Mouse (Mus musculus) brain, embryonic 14.5 days (tissue): ENCODE data around the gene Elmod1.

Source experiments
- CTCF ChIP-seq: fragments of 200-500 bp; IDR thresholded peaks from 2 replicates; pipeline ENCODE4 v1.5.1; 2012; ENCODE audit warnings: inconsistent platforms, mild to moderate bottlenecking, moderate library complexity, borderline replicate concordance; ENCODE audit not compliant: insufficient read depth, insufficient read length; ENCODE audit errors: extremely low read depth
- POLR2A ChIP-seq: fragments of 200-500 bp; IDR thresholded peaks from 2 replicates; pipeline ENCODE4 v1.6.1; 2012; ENCODE audit warnings: mild to moderate bottlenecking, inconsistent platforms, borderline replicate concordance; ENCODE audit not compliant: poor library complexity, insufficient read depth, insufficient read length, severe bottlenecking; ENCODE audit errors: extremely low read depth

- no peak for TF ChIP-seq POLR2A
- no peak for TF ChIP-seq CTCF
These were observed 1.9 kb downstream of the Elmod1 start for GRCm38 (mm10) chr9:53973241-53973640.
